Mouse (Mus musculus): ENCODE results near the gene Spink8. TPM values are rescaled to one million over a fixed set of nuclear protein-coding genes. Genes with fewer than 3 reads are reported as not detected.
"Not testable (repeated sequence)": the region's sequence is repeated elsewhere in the genome, so short reads cannot be mapped to it uniquely, and the experiment has no call there.

The Spink8 gene
- not detected in 2 replicates for polyA plus RNA-seq (2014; fragmentation: Nextera tagmentation; extraction: Ambion mirVana)

- H3K27me3 ChIP-seq (ENCODE audit: control insufficient read depth, insufficient read depth, low read length) = no peaks in the 10 kb centered on the region
- no peaks in the 10 kb centered on the region for H3K36me3 ChIP-seq (ENCODE audit: control insufficient read depth, insufficient read depth, low read length)
- ATAC-seq (ENCODE audit: insufficient number of reproducible peaks, insufficient read depth, low FRiP score, low read depth) = no peak
- no peak within 1 kb of the TSS for H3K27ac ChIP-seq (ENCODE audit: low read length)
- WGBS = 68% methylated on average over 1 of the region's 1 CpGs
- H3K4me3 ChIP-seq (ENCODE audit: low read depth, low read length) = no peak within 1 kb of the TSS
- no peak within 1 kb of the TSS for H3K9ac ChIP-seq (replicated peaks; ENCODE audit: low read depth, low read length)
- H3K4me1 ChIP-seq (ENCODE audit: control insufficient read depth, insufficient read depth, low read length) = no peaks in the 10 kb centered on the region
- no peak within 1 kb of the TSS for H3K4me2 ChIP-seq (replicated peaks; ENCODE audit: low read depth, low read length)
- H3K9me3 ChIP-seq (ENCODE audit: control insufficient read depth, low read depth, low read length) = no peaks in the 10 kb centered on the region
Measured at GRCm38 (mm10) chr9:109811980-109812379, at the start of gene Spink8. Gene Spink8, plus strand, starts transcription at chr9:109812280.

GRCm38 (mm10) chr9:109766841-109767240 lies 45.2 kb upstream of the Spink8 start:
- WGBS = 77% methylated on average over 1 of the region's 1 CpGs
- H3K4me2 ChIP-seq (replicated peaks; ENCODE audit: low read depth, low read length); H3K27me3 ChIP-seq (ENCODE audit: control insufficient read depth, insufficient read depth, low read length); H3K9ac ChIP-seq (replicated peaks; ENCODE audit: low read depth, low read length); H3K4me1 ChIP-seq (ENCODE audit: control insufficient read depth, insufficient read depth, low read length); H3K9me3 ChIP-seq (ENCODE audit: control insufficient read depth, low read depth, low read length); ATAC-seq (ENCODE audit: insufficient number of reproducible peaks, insufficient read depth, low FRiP score, low read depth); H3K36me3 ChIP-seq (ENCODE audit: control insufficient read depth, insufficient read depth, low read length); H3K4me3 ChIP-seq (ENCODE audit: low read depth, low read length); H3K27ac ChIP-seq (ENCODE audit: low read length): not testable (repeated sequence)

GRCm38 (mm10) chr9:109790570-109790969 lies 21.5 kb upstream of the Spink8 start, which contains the start of gene Fbxw27:
Gene Fbxw27, minus strand, starts transcription at chr9:109790670.
- not testable (repeated sequence) for H3K9ac ChIP-seq (replicated peaks; ENCODE audit: low read depth, low read length); H3K4me3 ChIP-seq (ENCODE audit: low read depth, low read length); H3K9me3 ChIP-seq (ENCODE audit: control insufficient read depth, low read depth, low read length); H3K4me2 ChIP-seq (replicated peaks; ENCODE audit: low read depth, low read length); H3K27ac ChIP-seq (ENCODE audit: low read length); ATAC-seq (ENCODE audit: insufficient number of reproducible peaks, insufficient read depth, low FRiP score, low read depth); H3K36me3 ChIP-seq (ENCODE audit: control insufficient read depth, insufficient read depth, low read length); H3K27me3 ChIP-seq (ENCODE audit: control insufficient read depth, insufficient read depth, low read length); H3K4me1 ChIP-seq (ENCODE audit: control insufficient read depth, insufficient read depth, low read length)
- WGBS = 80% methylated on average over 4 of the region's 4 CpGs

- Histone ChIP-seq H3K9me3 (ENCODE audit: control insufficient read depth, low read depth, low read length) (no peaks in the 10 kb centered on the region), H3K4me2 (replicated peaks; ENCODE audit: low read depth, low read length) (no peak overlapping the region), H3K9ac (replicated peaks; ENCODE audit: low read depth, low read length) (no peak overlapping the region), H3K4me1 (ENCODE audit: control insufficient read depth, insufficient read depth, low read length) (no peaks in the 10 kb centered on the region), H3K36me3 (ENCODE audit: control insufficient read depth, insufficient read depth, low read length) (no peaks in the 10 kb centered on the region), H3K4me3 (ENCODE audit: low read depth, low read length) (no peak overlapping the region), H3K27ac (ENCODE audit: low read length) (no peak overlapping the region), H3K27me3 (ENCODE audit: control insufficient read depth, insufficient read depth, low read length) (no peaks in the 10 kb centered on the region)
- ATAC-seq (ENCODE audit: insufficient number of reproducible peaks, insufficient read depth, low FRiP score, low read depth) = no peak
- 71% methylated on average over 2 of the region's 2 CpGs for WGBS
Measured at GRCm38 (mm10) chr9:109795221-109795620, 16.9 kb upstream of the Spink8 start.

DNA sequence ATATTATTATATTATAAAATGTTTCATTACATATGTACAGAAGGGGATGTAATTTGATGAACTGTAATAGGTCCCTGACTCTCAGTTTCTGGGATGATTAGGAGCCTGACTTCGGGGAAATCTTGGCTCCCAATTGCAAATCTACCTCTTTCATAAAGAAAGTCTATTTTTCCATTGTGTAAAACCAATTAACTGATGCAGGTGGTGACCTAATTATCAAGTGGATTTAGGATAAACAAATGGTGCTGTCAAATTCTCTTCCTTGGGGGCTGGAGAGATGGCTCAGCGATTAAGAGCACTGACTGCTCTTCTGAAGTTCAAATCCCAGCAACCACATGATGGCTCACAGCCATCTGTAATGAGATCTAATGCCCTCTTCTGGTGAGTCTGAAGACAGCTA lies 16.3 kb upstream of the Spink8 start:
- Histone ChIP-seq H3K4me3 (ENCODE audit: low read depth, low read length) (no peak overlapping the region), H3K27me3 (ENCODE audit: control insufficient read depth, insufficient read depth, low read length) (no peaks in the 10 kb centered on the region), H3K9ac (replicated peaks; ENCODE audit: low read depth, low read length) (no peak overlapping the region), H3K4me1 (ENCODE audit: control insufficient read depth, insufficient read depth, low read length) (no peaks in the 10 kb centered on the region), H3K27ac (ENCODE audit: low read length) (no peak overlapping the region), H3K9me3 (ENCODE audit: control insufficient read depth, low read depth, low read length) (no peaks in the 10 kb centered on the region), H3K4me2 (replicated peaks; ENCODE audit: low read depth, low read length) (no peak overlapping the region), H3K36me3 (ENCODE audit: control insufficient read depth, insufficient read depth, low read length) (no peaks in the 10 kb centered on the region)
- ATAC-seq (ENCODE audit: insufficient number of reproducible peaks, insufficient read depth, low FRiP score, low read depth) = no peak
- 80% methylated on average over 2 of the region's 2 CpGs for WGBS

GRCm38 (mm10) chr9:109798051-109798450 lies 14.0 kb upstream of the Spink8 start:
- H3K36me3 ChIP-seq (ENCODE audit: control insufficient read depth, insufficient read depth, low read length) = no peaks in the 10 kb centered on the region
- H3K4me2 ChIP-seq (replicated peaks; ENCODE audit: low read depth, low read length) = no peak overlapping the region
- no peaks in the 10 kb centered on the region for H3K4me1 ChIP-seq (ENCODE audit: control insufficient read depth, insufficient read depth, low read length)
- H3K9ac ChIP-seq (replicated peaks; ENCODE audit: low read depth, low read length) = no peak overlapping the region
- H3K27me3 ChIP-seq (ENCODE audit: control insufficient read depth, insufficient read depth, low read length) = no peaks in the 10 kb centered on the region
- H3K9me3 ChIP-seq (ENCODE audit: control insufficient read depth, low read depth, low read length) = no peaks in the 10 kb centered on the region
- H3K4me3 ChIP-seq (ENCODE audit: low read depth, low read length) = no peak overlapping the region
- no peak for ATAC-seq (ENCODE audit: insufficient number of reproducible peaks, insufficient read depth, low FRiP score, low read depth)
- 89% methylated on average over 1 of the region's 1 CpGs for WGBS
- no peak overlapping the region for H3K27ac ChIP-seq (ENCODE audit: low read length)

GRCm38 (mm10) chr9:109805596-109805995 lies 6.5 kb upstream of the Spink8 start:
- not testable (repeated sequence) for H3K27ac ChIP-seq (ENCODE audit: low read length); H3K27me3 ChIP-seq (ENCODE audit: control insufficient read depth, insufficient read depth, low read length); H3K4me3 ChIP-seq (ENCODE audit: low read depth, low read length); H3K36me3 ChIP-seq (ENCODE audit: control insufficient read depth, insufficient read depth, low read length); H3K9ac ChIP-seq (replicated peaks; ENCODE audit: low read depth, low read length); H3K4me1 ChIP-seq (ENCODE audit: control insufficient read depth, insufficient read depth, low read length); H3K4me2 ChIP-seq (replicated peaks; ENCODE audit: low read depth, low read length); H3K9me3 ChIP-seq (ENCODE audit: control insufficient read depth, low read depth, low read length); ATAC-seq (ENCODE audit: insufficient number of reproducible peaks, insufficient read depth, low FRiP score, low read depth)
- WGBS = 72% methylated on average over 2 of the region's 2 CpGs

DNA sequence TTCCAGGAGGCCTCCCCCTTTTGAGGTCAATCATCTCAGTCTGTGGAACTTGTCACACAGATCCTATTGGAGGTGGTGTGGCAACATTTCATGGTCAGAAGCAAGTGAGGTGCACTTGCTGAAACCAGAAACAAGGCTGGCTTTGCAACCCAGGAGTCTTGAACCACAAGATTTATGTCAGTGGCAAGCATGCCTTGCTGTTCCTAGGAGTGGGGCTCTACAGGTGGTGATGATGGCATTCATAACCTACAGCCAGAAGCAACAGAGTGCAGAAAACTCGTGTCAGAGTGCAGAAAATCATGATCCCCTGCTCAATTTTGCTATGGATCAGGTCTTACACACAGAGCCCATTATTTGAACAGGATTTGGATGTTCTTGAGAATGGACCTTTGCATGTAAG lies 5.8 kb upstream of the Spink8 start:
- no peak overlapping the region for H3K4me2 ChIP-seq (replicated peaks; ENCODE audit: low read depth, low read length)
- no peaks in the 10 kb centered on the region for H3K36me3 ChIP-seq (ENCODE audit: control insufficient read depth, insufficient read depth, low read length)
- ATAC-seq (ENCODE audit: insufficient number of reproducible peaks, insufficient read depth, low FRiP score, low read depth) = no peak
- H3K4me3 ChIP-seq (ENCODE audit: low read depth, low read length) = no peak overlapping the region
- 54% methylated on average over 1 of the region's 1 CpGs for WGBS
- no peaks in the 10 kb centered on the region for H3K9me3 ChIP-seq (ENCODE audit: control insufficient read depth, low read depth, low read length)
- no peaks in the 10 kb centered on the region for H3K27me3 ChIP-seq (ENCODE audit: control insufficient read depth, insufficient read depth, low read length)
- H3K27ac ChIP-seq (ENCODE audit: low read length) = no peak overlapping the region
- H3K4me1 ChIP-seq (ENCODE audit: control insufficient read depth, insufficient read depth, low read length) = no peaks in the 10 kb centered on the region
- H3K9ac ChIP-seq (replicated peaks; ENCODE audit: low read depth, low read length) = no peak overlapping the region

DNA sequence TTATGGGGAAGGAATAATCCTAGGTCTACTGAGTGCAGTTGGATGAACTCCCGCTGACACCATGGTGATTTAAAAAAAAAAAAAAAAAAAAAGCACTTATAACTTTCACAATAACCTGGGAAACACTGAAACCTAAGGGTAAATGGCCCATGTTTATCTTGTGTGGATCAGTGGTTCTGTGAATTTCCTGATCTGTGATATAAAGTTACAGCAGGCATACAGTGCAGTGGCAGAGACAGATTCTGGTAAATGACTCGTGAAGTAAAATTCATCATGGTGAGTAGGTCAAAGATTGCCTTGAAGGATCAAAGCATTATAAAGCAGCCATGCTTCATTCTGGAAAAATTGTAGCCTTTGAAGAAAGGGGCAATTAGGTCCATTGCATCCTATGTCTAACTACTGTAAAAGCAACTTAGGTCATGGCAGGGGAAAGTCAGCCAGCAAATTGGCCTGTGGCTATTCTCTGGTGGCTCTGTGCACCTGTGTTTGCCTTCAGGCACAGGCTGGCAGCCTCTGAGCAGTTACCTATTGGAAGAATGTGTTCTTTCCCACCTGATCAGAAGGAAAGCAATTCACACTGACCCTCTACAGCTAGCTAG lies 5.3 kb upstream of the Spink8 start:
- WGBS = 60% methylated on average over 2 of the region's 2 CpGs
- Histone ChIP-seq H3K4me3 (ENCODE audit: low read depth, low read length) (no peak overlapping the region), H3K9me3 (ENCODE audit: control insufficient read depth, low read depth, low read length) (no peaks in the 10 kb centered on the region), H3K4me1 (ENCODE audit: control insufficient read depth, insufficient read depth, low read length) (no peaks in the 10 kb centered on the region), H3K27me3 (ENCODE audit: control insufficient read depth, insufficient read depth, low read length) (no peaks in the 10 kb centered on the region), H3K9ac (replicated peaks; ENCODE audit: low read depth, low read length) (no peak overlapping the region), H3K36me3 (ENCODE audit: control insufficient read depth, insufficient read depth, low read length) (no peaks in the 10 kb centered on the region), H3K4me2 (replicated peaks; ENCODE audit: low read depth, low read length) (no peak overlapping the region), H3K27ac (ENCODE audit: low read length) (no peak overlapping the region)
- ATAC-seq (ENCODE audit: insufficient number of reproducible peaks, insufficient read depth, low FRiP score, low read depth) = no peak

Measured in stomach, embryonic 14.5 days (tissue).